Mouse (Mus musculus) 3T3-L1 (cell line): ENCODE measurements around the gene Zbtb40.

ENCODE experiments used
- DNase-seq: peaks from one replicate; pipeline ENCODE4 v3.0.0-alpha.2; 2015; ENCODE audit warnings: low read depth, low spot score

Zbtb40 gene

GRCm38 (mm10) chr4:136977244-136977643 lies 71.4 kb downstream of the Zbtb40 start:
- no peak for DNase-seq

- DNase-seq: peak; percentile 62
These were observed 77.7 kb downstream of the Zbtb40 start for GRCm38 (mm10) chr4:136970939-136971338.

- no peak for DNase-seq
These were observed 78.9 kb downstream of the Zbtb40 start for GRCm38 (mm10) chr4:136969503-136970276.

GRCm38 (mm10) chr4:136969096-136969495 lies 79.5 kb downstream of the Zbtb40 start:
- no peak for DNase-seq

- no peak for DNase-seq
These were observed 81.1 kb downstream of the Zbtb40 start for GRCm38 (mm10) chr4:136967511-136967910.

- DNase-seq: no peak
These were observed 81.9 kb downstream of the Zbtb40 start for GRCm38 (mm10) chr4:136966493-136967390.

GRCm38 (mm10) chr4:136964990-136965421 lies 83.6 kb downstream of the Zbtb40 start:
- no peak for DNase-seq

- no peak for DNase-seq
These were observed 86.2 kb downstream of the Zbtb40 start for GRCm38 (mm10) chr4:136962447-136962846.

GRCm38 (mm10) chr4:136961642-136962285 lies 86.8 kb downstream of the Zbtb40 start:
- no peak for DNase-seq

GRCm38 (mm10) chr4:136960581-136960980 lies 88.0 kb downstream of the Zbtb40 start:
- DNase-seq: no peak

- DNase-seq: no peak
These were observed 88.5 kb downstream of the Zbtb40 start for GRCm38 (mm10) chr4:136960068-136960467.

GRCm38 (mm10) chr4:136956751-136957446 lies 91.7 kb downstream of the Zbtb40 start, which contains the start of gene Epha8:
Epha8 (minus strand) TSS chr4:136956816.
- no peak for DNase-seq

- DNase-seq: no peak
These were observed 94.0 kb downstream of the Zbtb40 start for GRCm38 (mm10) chr4:136954562-136954961.

- no peak for DNase-seq
These were observed 99.2 kb downstream of the Zbtb40 start for GRCm38 (mm10) chr4:136949266-136949989.

- DNase-seq: no peak
These were observed 103.2 kb downstream of the Zbtb40 start for GRCm38 (mm10) chr4:136945397-136945796.

GRCm38 (mm10) chr4:136944558-136945350 lies 103.8 kb downstream of the Zbtb40 start:
- no peak for DNase-seq

- no peak for DNase-seq
These were observed 105.4 kb downstream of the Zbtb40 start for GRCm38 (mm10) chr4:136943175-136943574.

GRCm38 (mm10) chr4:136942761-136943160 lies 105.8 kb downstream of the Zbtb40 start:
- no peak for DNase-seq

- no peak for DNase-seq
These were observed 110.7 kb downstream of the Zbtb40 start for GRCm38 (mm10) chr4:136937935-136938334.

GRCm38 (mm10) chr4:136937344-136937743 lies 111.3 kb downstream of the Zbtb40 start:
- no peak for DNase-seq
